ENCODE assay signal across 17 mouse cellular contexts in genomic region chr9:116223368-116223767, GRCm38 (mm10). TPM values are rescaled to one million over a fixed set of nuclear protein-coding genes. Genes with fewer than 3 reads are reported as not detected.
A peak's percentile ranks its signal among the peaks of the same experiment; 100 is the strongest.
DNase-seq lines count a peak whose midpoint lies in the region; ATAC-seq and TF ChIP-seq lines count a peak whose summit lies in the region.
"Had no signal": no experiment of that assay in that cellular context is flagged by ENCODE, and none has a peak within 500 bp of the region (broad histone marks: within the 10 kb centered on the region; RNA-seq: fewer than 3 reads in every experiment).

No protein-coding gene starts in this region.

- no peaks in the 10 kb centered on the region for H3K9me3 ChIP-seq in stomach, embryonic 14.5 days (ENCODE audit: control insufficient read depth, low read depth, low read length)
- H3K9me3 ChIP-seq in midbrain, embryonic 10.5 days (replicated peaks): no peaks in the 10 kb centered on the region
- no peaks in the 10 kb centered on the region for H3K9me3 ChIP-seq in forebrain, embryonic 16.5 days (ENCODE audit: control insufficient read depth, low read length)
- H3K9me3 ChIP-seq: embryonic facial prominence, embryonic 12.5 days; hindbrain, embryonic 13.5 days; liver, embryonic 13.5 days had no signal

- no peak overlapping the region for H3K4me2 ChIP-seq in stomach, embryonic 14.5 days (replicated peaks; ENCODE audit: low read depth, low read length)
- H3K4me2 ChIP-seq in forebrain, embryonic 16.5 days (ENCODE audit: low read length): no peak overlapping the region
- H3K4me2 ChIP-seq: embryonic facial prominence, embryonic 12.5 days; heart, embryonic 11.5 days; hindbrain, embryonic 13.5 days; liver, embryonic 13.5 days had no signal

- TF ChIP-seq CTCF in Patski (IDR thresholded peaks at IDR 0.05): no peak
- no peak for TF ChIP-seq CTCF in layer of hippocampus, adult 2 months (conservative IDR thresholded peaks at IDR 0.05)

- no peak overlapping the region for H3K4me3 ChIP-seq in stomach, embryonic 14.5 days (ENCODE audit: low read depth, low read length)
- no peak overlapping the region for H3K4me3 ChIP-seq in midbrain, embryonic 10.5 days
- no peak overlapping the region for H3K4me3 ChIP-seq in forebrain, embryonic 16.5 days (replicated peaks; ENCODE audit: low read length)
- no peak overlapping the region for H3K4me3 ChIP-seq in layer of hippocampus, adult 2 months
- H3K4me3 ChIP-seq: embryonic facial prominence, embryonic 12.5 days; hindbrain, embryonic 13.5 days; left cerebral cortex, adult 2 months; liver, embryonic 13.5 days had no signal

- H3K27me3 ChIP-seq in Patski: no peaks in the 10 kb centered on the region
- no peaks in the 10 kb centered on the region for H3K27me3 ChIP-seq in stomach, embryonic 14.5 days (ENCODE audit: control insufficient read depth, insufficient read depth, low read length)
- no peaks in the 10 kb centered on the region for H3K27me3 ChIP-seq in midbrain, embryonic 10.5 days (ENCODE audit: low read depth, poor library complexity, severe bottlenecking)
- no peaks in the 10 kb centered on the region for H3K27me3 ChIP-seq in forebrain, embryonic 16.5 days (replicated peaks; ENCODE audit: control insufficient read depth, insufficient read depth, low read length)
- H3K27me3 ChIP-seq: embryonic facial prominence, embryonic 12.5 days; hindbrain, embryonic 13.5 days; liver, embryonic 13.5 days had no signal

- WGBS in large intestine, adult 2 months: 26% methylated on average over 6 of the region's 6 CpGs
- WGBS in stomach, embryonic 14.5 days: 43% methylated on average over 6 of the region's 6 CpGs
- 90% methylated on average over 6 of the region's 6 CpGs for WGBS in midbrain, embryonic 10.5 days
- WGBS in forebrain, embryonic 16.5 days: 76% methylated on average over 6 of the region's 6 CpGs

- peaks cover 11% of the 10 kb centered on the region for H3K4me1 ChIP-seq in stomach, embryonic 14.5 days (ENCODE audit: control insufficient read depth, insufficient read depth, low read length)
- peaks cover 7% of the 10 kb centered on the region for H3K4me1 ChIP-seq in midbrain, embryonic 10.5 days
- H3K4me1 ChIP-seq in forebrain, embryonic 16.5 days (replicated peaks; ENCODE audit: control insufficient read depth, insufficient read depth, low read length): peaks cover 5% of the 10 kb centered on the region
- H3K4me1 ChIP-seq: liver, embryonic 13.5 days had no signal

- CTCF ChIA-PET in Patski (lab: Charles Lee): interaction anchor here (1.4 kb wide), 1 partner anchor 161 kb away, joined by 3 read pairs; no protein-coding TSS in a partner anchor

- in situ Hi-C loops in Patski (cut with MboI; ENCODE audit: low pct_unique_long_range_greater_than_20kb): loop anchor here (5.0 kb wide), 1 partner anchor 159 kb away; no protein-coding TSS in a partner anchor

- POLR2A ChIA-PET in Patski (lab: Charles Lee): interaction anchor here (1.0 kb wide), 1 partner anchor 9 kb away, joined by 6 read pairs; no protein-coding TSS in a partner anchor

- no peak overlapping the region for H3K27ac ChIP-seq in stomach, embryonic 14.5 days (ENCODE audit: low read length)
- no peak overlapping the region for H3K27ac ChIP-seq in midbrain, embryonic 10.5 days (replicated peaks)
- H3K27ac ChIP-seq in forebrain, embryonic 16.5 days (ENCODE audit: low read length): no peak overlapping the region
- H3K27ac ChIP-seq in layer of hippocampus, adult 2 months: no peak overlapping the region
- H3K27ac ChIP-seq: embryonic facial prominence, embryonic 12.5 days; hindbrain, embryonic 13.5 days; left cerebral cortex, adult 2 months; liver, embryonic 13.5 days had no signal

- DNase-seq in right cerebral cortex, adult 18-20 months: peak; percentile 50
- no peak for DNase-seq in right cerebral cortex, postnatal 10 days (ENCODE audit: low spot score in 2 of 2)
- no peak for DNase-seq in Patski (ENCODE audit: low read depth, low spot score)
- DNase-seq in large intestine, adult 2 months (ENCODE audit: low read depth, low spot score): peak; percentile 47
- no peak for DNase-seq in midbrain, embryonic 10.5 days (ENCODE audit: low spot score)
- DNase-seq in layer of hippocampus, adult 2 months (ENCODE audit: low spot score in 2 of 2): no peak
- DNase-seq: adrenal gland, adult 8-10 months; liver, embryonic 13.5 days; midbrain, embryonic 14.5 days; thymus, postnatal 36 days had no signal

- no peaks in the 10 kb centered on the region for H3K36me3 ChIP-seq in stomach, embryonic 14.5 days (ENCODE audit: control insufficient read depth, insufficient read depth, low read length)
- H3K36me3 ChIP-seq in midbrain, embryonic 10.5 days: no peaks in the 10 kb centered on the region
- H3K36me3 ChIP-seq in forebrain, embryonic 16.5 days (ENCODE audit: control insufficient read depth, insufficient read depth): no peaks in the 10 kb centered on the region
- H3K36me3 ChIP-seq: embryonic facial prominence, embryonic 12.5 days; G1E; hindbrain, embryonic 13.5 days; liver, embryonic 13.5 days had no signal

- H3K9ac ChIP-seq in stomach, embryonic 14.5 days (replicated peaks; ENCODE audit: low read depth, low read length): no peak overlapping the region
- no peak overlapping the region for H3K9ac ChIP-seq in forebrain, embryonic 16.5 days (replicated peaks; ENCODE audit: low read depth, low read length)
- H3K9ac ChIP-seq: embryonic facial prominence, embryonic 12.5 days; hindbrain, embryonic 13.5 days; liver, embryonic 13.5 days had no signal

- peak; percentile 33 for ATAC-seq in Patski
- peak; percentile 56 for ATAC-seq in stomach, embryonic 14.5 days (ENCODE audit: insufficient number of reproducible peaks, insufficient read depth, low FRiP score, low read depth)
- ATAC-seq in forebrain, embryonic 16.5 days: no peak

RNA-seq across cellular contexts. Expression of gene Tgfbr2, which starts 48.2 kb away (rescaled TPM):
- polyA plus RNA-seq in Patski (2021): 108 TPM
- polyA plus RNA-seq in large intestine, adult 2 months (2012; rRNA removed): 18.2 and 35.0 TPM in 2 replicates
- polyA plus RNA-seq in stomach, embryonic 14.5 days (2014; fragmentation: Nextera tagmentation; extraction: Ambion mirVana): 36.9 and 38.2 TPM in 2 replicates
- polyA plus RNA-seq in midbrain, embryonic 10.5 days (2016; fragmentation: Nextera tagmentation; extraction: Ambion mirVana): 7.2 and 8.5 TPM in 2 replicates
- 6.5 and 8.8 TPM in 2 replicates for polyA plus RNA-seq in forebrain, embryonic 16.5 days (2015; fragmentation: Nextera tagmentation; extraction: Ambion mirVana)
- 10 to 100 TPM; 10.7 to 11.7 TPM for total RNA-seq in layer of hippocampus, adult 2 months (2021)
- polyA plus RNA-seq: G1E had no signal

Comparison
In these comparisons a context has a peak if more than half of its experiments do, and no peak if none do; other contexts are left out.
1. DNase-seq: peak in right cerebral cortex, adult 18-20 months (single experiment) and large intestine, adult 2 months (single experiment); none in right cerebral cortex, postnatal 10 days (0 of 2), Patski (single experiment), midbrain, embryonic 10.5 days (single experiment) and layer of hippocampus, adult 2 months (0 of 2).